Mouse (Mus musculus): Measurements from ENCODE around the gene Tubgcp4.

DNA sequence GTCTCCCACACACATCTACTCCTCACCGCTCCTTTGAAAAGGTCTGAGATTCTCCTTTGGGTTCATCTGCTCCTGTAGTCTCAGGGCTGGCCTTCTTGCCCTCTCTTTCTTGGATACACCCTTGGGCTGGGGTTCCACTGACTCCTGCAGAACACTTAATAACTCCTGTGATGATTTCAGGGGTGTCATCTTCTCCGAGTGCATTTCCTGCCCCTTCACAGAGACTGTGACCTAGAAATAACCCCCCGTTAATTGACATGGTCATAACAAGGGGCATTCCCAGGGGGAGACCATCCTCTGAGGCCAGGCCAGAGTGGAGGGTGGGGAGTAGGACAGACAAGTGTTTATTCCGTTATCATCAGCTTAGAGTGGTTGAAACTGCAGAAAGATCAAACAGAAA is 1.3 kb upstream of the Tubgcp4 start:
- TF ChIP-seq CTCF (IDR thresholded peaks at IDR 0.05; ENCODE audit: low read depth) (no peak), EP300 (IDR thresholded peaks at IDR 0.05; ENCODE audit: low read depth) (no peak)
